In genomic region chr1:86529590-86529989, GRCm38 (mm10) we compare ENCODE assay signal across 8 mouse cellular contexts. TPM values are rescaled to one million over a fixed set of nuclear protein-coding genes. Genes with fewer than 3 reads are reported as not detected.
A peak's percentile ranks its signal among the peaks of the same experiment; 100 is the strongest.
DNase-seq lines count a peak whose midpoint lies in the region; ATAC-seq and TF ChIP-seq lines count a peak whose summit lies in the region.

No protein-coding gene starts in this region.

- no peak for TF ChIP-seq EP300 in liver, postnatal 0 days (IDR thresholded peaks at IDR 0.05; ENCODE audit: low read depth)

- peak overlapping the region; percentile 99 for H3K9ac ChIP-seq in forebrain, embryonic 15.5 days (replicated peaks)
- H3K9ac ChIP-seq in liver, postnatal 0 days (replicated peaks) = no peak overlapping the region

- H3K4me2 ChIP-seq in forebrain, embryonic 15.5 days (replicated peaks) = peak overlapping the region; percentile 90
- H3K4me2 ChIP-seq in liver, postnatal 0 days (ENCODE audit: low read depth, low read length) = peak overlapping the region; percentile 93

- H3K27me3 ChIP-seq in forebrain, embryonic 15.5 days = no peaks in the 10 kb centered on the region
- no peaks in the 10 kb centered on the region for H3K27me3 ChIP-seq in liver, postnatal 0 days (ENCODE audit: insufficient read depth, low read length)

- WGBS in forebrain, embryonic 15.5 days = 28% methylated on average over 4 of the region's 4 CpGs
- WGBS in liver, postnatal 0 days (ENCODE audit: insufficient replicate concordance) = 36% methylated on average over 4 of the region's 4 CpGs

- peaks cover 26% of the 10 kb centered on the region for H3K36me3 ChIP-seq in forebrain, embryonic 15.5 days
- H3K36me3 ChIP-seq in liver, postnatal 0 days (replicated peaks; ENCODE audit: insufficient read depth, low read length) = peaks cover 15% of the 10 kb centered on the region

- ATAC-seq in forebrain, embryonic 15.5 days (replicated peaks) = no peak
- no peak for ATAC-seq in liver, postnatal 0 days
- ATAC-seq in erythroid progenitor cell, adult 5-6 weeks (replicated peaks; ENCODE audit: low FRiP score, poor library complexity, severe bottlenecking) = no peak

- TF ChIP-seq CTCF in gastrocnemius, adult 2 months (IDR thresholded peaks at IDR 0.05) = no peak
- TF ChIP-seq CTCF in liver, postnatal 0 days (IDR thresholded peaks at IDR 0.05; ENCODE audit: low read depth) = no peak

- peak overlapping the region; percentile 99; the same call in 1 of the 2 replicates for H3K27ac ChIP-seq in gastrocnemius, adult 2 months
- no peak overlapping the region for H3K27ac ChIP-seq in forebrain, embryonic 15.5 days (replicated peaks)
- H3K27ac ChIP-seq in liver, postnatal 0 days (ENCODE audit: low read depth) = peak overlapping the region; percentile 44; the same call in 1 of the 2 replicates

- H3K4me1 ChIP-seq in forebrain, embryonic 15.5 days = peaks cover 41% of the 10 kb centered on the region
- H3K4me1 ChIP-seq in liver, postnatal 0 days (ENCODE audit: insufficient read depth) = peaks cover 28% of the 10 kb centered on the region

- intact Hi-C loops in gastrocnemius, adult 2 months (cut with DNase I) = no loop called here

- peak overlapping the region; percentile 95 for H3K4me3 ChIP-seq in gastrocnemius, adult 2 months
- peak overlapping the region; percentile 92 for H3K4me3 ChIP-seq in forebrain, embryonic 15.5 days
- peak overlapping the region; percentile 99 for H3K4me3 ChIP-seq in liver, postnatal 0 days (ENCODE audit: low read depth, low read length)

- no peak for DNase-seq in gastrocnemius, adult 2 months
- DNase-seq in gastrocnemius, postnatal 10 days = no peak
- DNase-seq in CD4-positive helper T cell, adult 2 months (ENCODE audit: low read depth, low spot score) = peak; percentile 48
- no peak for DNase-seq in liver, postnatal 0 days
- DNase-seq in right cerebral cortex, postnatal 36 days (ENCODE audit: low spot score in 2 of 2) = no peak
- no peak for DNase-seq in gastrocnemius, postnatal 4 days (ENCODE audit: low spot score in 2 of 2)

- no peaks in the 10 kb centered on the region for H3K9me3 ChIP-seq in forebrain, embryonic 15.5 days
- no peaks in the 10 kb centered on the region for H3K9me3 ChIP-seq in liver, postnatal 0 days (ENCODE audit: low read length)

RNA-seq across cellular contexts. Expression of gene Ptma, which starts 3.1 kb away (rescaled TPM):
- total RNA-seq in gastrocnemius, adult 2 months (2021) = 100 to 1,000 TPM in 1 of 2 experiments, 10 to 100 TPM in 1; 58.5 to 108 TPM
- 100 to 1,000 TPM; 358 to 428 TPM for total RNA-seq in gastrocnemius, postnatal 10 days (2021)
- polyA plus RNA-seq in forebrain, embryonic 15.5 days (2015; fragmentation: Nextera tagmentation; extraction: Ambion mirVana) = 2,368 and 2,448 TPM in 2 replicates
- 750 and 799 TPM in 2 replicates for polyA plus RNA-seq in liver, postnatal 0 days (2015; fragmentation: Nextera tagmentation; extraction: Ambion mirVana)
- total RNA-seq in erythroid progenitor cell, adult 5-6 weeks (2015; ENCODE audit: low replicate concordance) = 1,278 and 1,332 TPM in 2 replicates
- 1,012 and 1,167 TPM in 2 replicates for total RNA-seq in erythroid progenitor cell, adult 5-6 weeks (2017; ENCODE audit: low replicate concordance)
- 100 to 1,000 TPM; 655 to 661 TPM for total RNA-seq in gastrocnemius, postnatal 4 days (2021)

RNA-seq across cellular contexts. Expression of gene Pde6d, which starts 52.8 kb away (rescaled TPM):
- 10 to 100 TPM; 24.3 to 30.3 TPM for total RNA-seq in gastrocnemius, adult 2 months (2021)
- total RNA-seq in gastrocnemius, postnatal 10 days (2021) = 10 to 100 TPM; 32.5 to 40.2 TPM
- polyA plus RNA-seq in forebrain, embryonic 15.5 days (2015; fragmentation: Nextera tagmentation; extraction: Ambion mirVana) = 99.0 and 103 TPM in 2 replicates
- 25.2 and 29.6 TPM in 2 replicates for polyA plus RNA-seq in liver, postnatal 0 days (2015; fragmentation: Nextera tagmentation; extraction: Ambion mirVana)
- total RNA-seq in erythroid progenitor cell, adult 5-6 weeks (2015; ENCODE audit: low replicate concordance) = 23.4 and 26.8 TPM in 2 replicates
- 4.3 and 13.6 TPM in 2 replicates for total RNA-seq in erythroid progenitor cell, adult 5-6 weeks (2017; ENCODE audit: low replicate concordance)
- 10 to 100 TPM; 52.1 to 53.6 TPM for total RNA-seq in gastrocnemius, postnatal 4 days (2021)

RNA-seq across cellular contexts. Expression of gene Cops7b, which starts 53.1 kb away (rescaled TPM):
- 10 to 100 TPM; 10.2 to 11.0 TPM for total RNA-seq in gastrocnemius, adult 2 months (2021)
- total RNA-seq in gastrocnemius, postnatal 10 days (2021) = 10 to 100 TPM; 10.5 to 12.6 TPM
- 62.9 and 63.4 TPM in 2 replicates for polyA plus RNA-seq in forebrain, embryonic 15.5 days (2015; fragmentation: Nextera tagmentation; extraction: Ambion mirVana)
- 8.5 and 9.8 TPM in 2 replicates for polyA plus RNA-seq in liver, postnatal 0 days (2015; fragmentation: Nextera tagmentation; extraction: Ambion mirVana)
- 1.7 and 10.5 TPM in 2 replicates for total RNA-seq in erythroid progenitor cell, adult 5-6 weeks (2015; ENCODE audit: low replicate concordance)
- 4.9 and 5.5 TPM in 2 replicates for total RNA-seq in erythroid progenitor cell, adult 5-6 weeks (2017; ENCODE audit: low replicate concordance)
- total RNA-seq in gastrocnemius, postnatal 4 days (2021) = 10 to 100 TPM; 15.7 to 16.8 TPM
